Mouse (Mus musculus) midbrain, postnatal 0 days (tissue): ENCODE data around the gene Ccdc124. TPM values are rescaled to one million over a fixed set of nuclear protein-coding genes. Genes with fewer than 3 reads are reported as not detected.

ENCODE experiments used
- ATAC-seq: fragments of 200-750 bp; cut with Nextera tagmentation; 2 replicates; pipeline ENCODE4 v1.8.0; 2017; ENCODE audit warnings: moderate number of reproducible peaks, mild to moderate bottlenecking, moderate TSS enrichment, moderate library complexity; ENCODE audit not compliant: low FRiP score
- DNase-seq: peaks from one replicate; pipeline ENCODE4 v3.0.0-alpha.2; 2015; ENCODE audit warnings: low spot score
- H3K27ac ChIP-seq: fragments of 300-500 bp; sonication (generic); 2 replicates; pipeline ENCODE4 v1.5.1; 2014; ENCODE audit warnings: low read depth, mild to moderate bottlenecking, low read length, mixed read lengths
- H3K27me3 ChIP-seq: fragments of 300-500 bp; sonication (generic); 2 replicates; pipeline ENCODE4 v1.6.1; 2014; ENCODE audit warnings: low read length, control low read depth, mixed read lengths; ENCODE audit not compliant: insufficient read depth
- H3K36me3 ChIP-seq: fragments of 300-500 bp; sonication (generic); 2 replicates; pipeline ENCODE4 v1.6.1; 2014; ENCODE audit warnings: low read length, control low read depth, mixed read lengths; ENCODE audit not compliant: insufficient read depth
- H3K4me1 ChIP-seq: fragments of 300-500 bp; sonication (generic); 2 replicates; pipeline ENCODE4 v1.6.1; 2014; ENCODE audit warnings: mild to moderate bottlenecking, control low read depth, antibody characterized with exemption, low read length, mixed read lengths; ENCODE audit not compliant: insufficient read depth
- H3K4me2 ChIP-seq: fragments of 300-500 bp; sonication (generic); 2 replicates; pipeline ENCODE4 v1.6.1; 2014; ENCODE audit warnings: low read depth, mild to moderate bottlenecking, low read length, mixed read lengths; ENCODE audit not compliant: poor library complexity, severe bottlenecking
- H3K4me3 ChIP-seq: fragments of 300-500 bp; sonication (generic); 2 replicates; pipeline ENCODE4 v1.5.1; 2014; ENCODE audit warnings: low read depth, mild to moderate bottlenecking, low read length, moderate library complexity
- H3K9ac ChIP-seq: fragments of 300-500 bp; sonication (generic); replicated peaks from 2 replicates; pipeline ENCODE4 v1.6.1; 2014; ENCODE audit warnings: mild to moderate bottlenecking, low read length, moderate library complexity, mixed read lengths; ENCODE audit not compliant: poor library complexity, severe bottlenecking
- H3K9me3 ChIP-seq: fragments of 300-500 bp; sonication (generic); 2 replicates; pipeline ENCODE4 v1.6.1; 2016; ENCODE audit warnings: low read length, control low read depth
- CTCF ChIP-seq: IDR thresholded peaks from 2 replicates; pipeline ENCODE4 v1.5.1; 2016; ENCODE audit warnings: antibody characterized with exemption, mild to moderate bottlenecking
- WGBS: fragments of 180-500 bp; shearing (Covaris S2); extraction: QIAGEN DNeasy Blood & Tissue Kit; methylation state at CpG from one replicate; pipeline ENCODE4 v1.1.7; 2014; 5-methylcytosine and 5-hydroxymethylcytosine counted together
- polyA plus RNA-seq: library from polyadenylated mRNA; unstranded; fragments of >200 nt; fragmentation: Nextera tagmentation; extraction: Ambion mirVana; gene quantifications from 2 replicates; pipeline ENCODE4 v1.2.1, GENCODE M21; 2015
- total RNA-seq: library from RNA; depleted of rRNA; stranded (reverse); fragments of >200 nt; gene quantifications from 2 replicates; pipeline ENCODE4 v1.2.3, GENCODE M21; 2014

Gene Ccdc124
- total and polyA plus RNA-seq, 2 experiments from 2014 or later = 48.6 to 159 TPM

DNA sequence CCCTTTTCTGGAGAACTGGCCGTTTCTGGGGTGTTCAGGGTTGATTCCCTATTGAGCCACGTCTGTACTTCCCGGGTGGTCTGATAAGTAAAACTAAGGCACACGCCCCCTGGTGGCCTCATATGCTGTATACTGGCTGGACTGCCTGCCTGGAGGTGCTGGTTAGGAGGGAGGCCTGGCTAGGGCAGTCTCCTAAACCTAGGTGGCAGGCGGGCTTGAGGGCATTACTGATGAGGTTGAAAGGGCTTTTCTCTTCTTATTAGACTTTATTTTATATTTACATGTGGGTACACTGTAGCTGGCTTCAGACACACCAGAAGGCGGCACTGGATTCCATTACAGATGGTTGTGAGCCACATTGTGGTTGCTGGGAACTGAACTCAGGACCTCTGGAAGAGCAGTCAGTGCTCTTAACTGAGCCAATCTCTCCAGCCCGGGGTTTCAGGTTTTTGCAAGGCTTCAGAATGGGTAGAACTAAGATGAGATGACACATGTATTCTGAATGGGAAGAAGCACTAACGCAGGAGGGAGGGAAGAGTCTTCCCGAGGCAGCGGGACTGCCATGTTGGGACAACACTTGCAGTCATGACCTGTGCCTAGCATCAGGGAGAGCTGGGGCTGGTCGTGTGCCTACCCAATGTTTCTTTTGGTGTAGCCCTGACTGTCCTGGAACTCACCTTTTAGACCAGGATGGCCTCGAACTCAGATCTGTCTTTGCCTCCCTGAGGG lies 20.1 kb upstream of the Ccdc124 start:
- Histone ChIP-seq H3K36me3 (peaks cover 21% of the 10 kb centered on the region), H3K4me2 (no peak overlapping the region), H3K9ac (no peak overlapping the region), H3K4me1 (0 out of 2 replicates have a peak, but pooled peaks cover 2% of the 10 kb centered on the region), H3K27ac (no peak overlapping the region), H3K27me3 (peaks cover 20% of the 10 kb centered on the region), H3K4me3 (no peak overlapping the region), H3K9me3 (no peaks in the 10 kb centered on the region)
- peak; percentile 80 for TF ChIP-seq CTCF
- DNase-seq (peak; percentile 83), ATAC-seq (no peak)
- WGBS = 26% methylated on average over 12 of the region's 12 CpGs

DNA sequence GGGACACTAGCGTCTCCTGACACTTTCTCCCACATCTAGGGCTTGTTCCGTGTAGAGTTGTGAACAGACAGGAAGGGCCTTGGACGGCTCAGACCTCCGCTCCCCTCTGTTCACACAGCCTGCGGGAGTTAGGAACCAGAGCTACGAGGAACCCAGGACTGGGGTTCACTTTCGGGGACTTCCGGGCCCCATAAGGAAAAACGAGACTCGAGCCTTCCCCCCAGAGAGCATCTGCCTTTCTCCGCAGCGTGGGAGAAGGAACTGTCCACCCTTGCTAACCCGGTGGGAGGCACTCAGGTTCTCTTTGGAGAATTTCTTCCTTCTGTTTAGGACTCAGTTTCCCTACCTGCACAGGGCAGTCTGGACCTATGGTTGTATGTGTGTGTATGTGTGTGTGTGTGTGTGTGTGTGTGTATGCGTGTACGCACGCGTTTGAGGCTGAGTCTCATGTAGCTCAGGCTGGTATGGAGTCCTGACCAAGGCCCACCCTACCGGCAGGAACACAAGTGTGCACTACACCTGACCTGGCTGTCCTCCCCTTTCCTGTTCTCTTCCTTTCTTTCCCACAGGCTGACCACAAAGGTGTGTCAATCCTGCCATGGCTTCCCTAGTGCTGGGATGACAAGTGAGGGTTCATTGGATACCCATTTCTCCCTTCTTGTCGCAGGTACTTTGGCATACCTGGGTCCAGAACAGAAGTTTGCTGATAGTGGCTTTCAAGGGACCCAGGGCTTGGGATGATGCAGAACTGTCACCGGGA lies 19.3 kb upstream of the Ccdc124 start:
- TF ChIP-seq CTCF = no peak
- H3K4me3 ChIP-seq = no peak overlapping the region
- H3K4me2 ChIP-seq = peak overlapping the region; percentile 28; the same call in 1 of the 2 replicates
- DNase-seq (no peak), ATAC-seq (no peak)
- H3K4me1 ChIP-seq = 0 out of 2 replicates have a peak, but pooled peaks cover 2% of the 10 kb centered on the region
- no peak overlapping the region for H3K27ac ChIP-seq
- no peaks in the 10 kb centered on the region for H3K9me3 ChIP-seq
- H3K27me3 ChIP-seq = peaks cover 20% of the 10 kb centered on the region
- H3K36me3 ChIP-seq = peaks cover 21% of the 10 kb centered on the region
- 35% methylated on average over 20 of the region's 20 CpGs for WGBS
- H3K9ac ChIP-seq = no peak overlapping the region

DNA sequence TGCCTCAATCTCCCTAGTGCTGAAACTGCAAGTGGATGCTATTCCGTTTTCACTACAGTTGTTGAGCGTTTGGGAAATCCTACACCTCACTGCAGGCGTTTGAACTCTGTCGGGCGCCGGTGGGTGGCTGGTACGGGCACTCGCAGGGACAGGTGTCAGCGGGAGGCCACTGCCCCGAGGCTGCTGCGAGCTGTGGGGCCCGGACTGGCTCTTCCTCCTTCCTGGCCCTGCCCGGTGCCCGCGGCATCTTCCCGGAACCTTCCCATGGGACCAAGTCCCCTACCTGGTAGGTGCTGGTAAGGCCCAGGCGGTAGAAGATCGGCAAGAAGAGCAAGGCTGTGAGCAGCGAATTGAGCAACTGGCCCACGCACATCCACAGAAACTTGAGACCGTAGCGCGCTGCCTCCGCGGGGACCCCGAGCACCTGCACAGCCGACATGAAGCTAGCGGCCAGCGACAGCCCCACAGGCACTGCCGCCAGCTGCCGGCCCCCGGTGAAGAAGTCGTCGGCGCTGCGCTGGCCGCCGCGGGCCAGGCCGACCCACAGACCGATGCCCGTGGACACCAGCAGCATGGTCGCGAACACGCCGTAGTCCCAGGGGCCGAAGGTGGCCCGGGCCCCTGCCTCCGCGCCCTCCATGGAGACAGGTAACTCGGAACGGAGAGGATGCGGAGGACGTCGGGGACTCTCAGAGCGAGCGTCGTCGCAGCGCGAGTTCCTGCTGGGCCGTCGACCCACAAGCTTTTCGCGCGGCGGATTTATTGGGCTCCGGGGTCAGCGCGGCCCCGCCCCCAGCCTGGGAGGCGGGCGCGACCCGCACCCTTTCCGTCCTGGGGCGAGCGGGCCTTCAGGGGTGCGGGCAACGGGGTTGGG lies 18.5 kb upstream of the Ccdc124 start, which contains the start of gene Slc5a5:
TSS of gene Slc5a5 (minus strand) at position 736 of the 874 bp plus-strand sequence.
- DNase-seq (no peak), ATAC-seq (no peak)
- H3K4me3 ChIP-seq = no peak within 1 kb of the TSS; the same call in 1 of the 2 replicates
- no peak for TF ChIP-seq CTCF
- H3K9me3 ChIP-seq = no peaks in the 10 kb centered on the region
- H3K36me3 ChIP-seq = peaks cover 21% of the 10 kb centered on the region
- no peak within 1 kb of the TSS; the same call in 1 of the 2 replicates for H3K9ac ChIP-seq
- 8% methylated on average over 69 of the region's 80 CpGs for WGBS
- peak within 1 kb of the TSS; percentile 28; the same call in 1 of the 2 replicates for H3K4me2 ChIP-seq
- H3K27me3 ChIP-seq = peaks cover 20% of the 10 kb centered on the region
- no peak within 1 kb of the TSS for H3K27ac ChIP-seq
- H3K4me1 ChIP-seq = 0 out of 2 replicates have a peak, but pooled peaks cover 2% of the 10 kb centered on the region

DNA sequence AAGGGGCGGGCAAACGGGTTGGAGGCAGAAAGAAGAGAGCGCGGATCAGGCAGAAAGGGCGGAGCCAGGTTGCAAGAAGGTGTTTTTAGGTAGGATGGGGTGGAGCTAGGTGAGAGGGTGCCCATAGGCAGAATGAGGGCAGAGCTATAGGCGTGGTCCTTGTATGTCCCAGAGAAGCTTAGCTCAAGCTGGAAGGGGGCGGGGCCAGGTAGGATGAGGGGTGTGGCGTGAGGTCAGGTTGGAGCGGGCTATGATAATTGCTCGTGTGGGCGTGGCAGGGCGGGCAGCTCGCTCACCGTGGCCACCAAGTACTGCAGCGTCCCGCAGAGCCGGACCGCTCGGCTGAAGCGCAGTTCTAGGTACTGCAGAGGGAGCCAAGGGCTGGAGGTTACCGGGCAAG lies 17.6 kb upstream of the Ccdc124 start:
- Histone ChIP-seq H3K27ac (no peak overlapping the region), H3K36me3 (peaks cover 21% of the 10 kb centered on the region), H3K9ac (no peak overlapping the region), H3K4me3 (no peak overlapping the region), H3K9me3 (no peaks in the 10 kb centered on the region), H3K27me3 (peaks cover 20% of the 10 kb centered on the region), H3K4me2 (no peak overlapping the region), H3K4me1 (0 out of 2 replicates have a peak, but pooled peaks cover 2% of the 10 kb centered on the region)
- no peak for TF ChIP-seq CTCF
- no peak for DNase-seq
- ATAC-seq = no peak
- WGBS = 21% methylated on average over 21 of the region's 21 CpGs

DNA sequence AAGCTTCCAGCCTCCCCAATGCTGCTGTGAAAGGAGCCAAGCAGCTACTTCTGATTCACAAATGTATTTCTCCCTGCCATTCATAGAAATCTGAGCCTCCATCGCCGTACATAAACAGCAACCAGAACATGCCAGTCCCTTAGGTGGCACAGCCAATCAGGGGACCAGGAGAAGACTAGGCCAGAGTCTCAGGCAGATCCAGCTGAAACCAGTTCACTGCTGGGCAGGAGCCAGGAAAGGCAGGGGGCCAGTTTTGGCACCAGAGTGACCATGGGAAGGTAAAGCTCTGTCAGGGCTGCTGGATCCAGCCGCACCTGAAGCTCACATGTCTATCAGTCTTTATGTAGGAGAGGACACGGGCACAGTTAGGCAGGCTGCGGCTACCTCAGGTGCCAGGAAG lies 16.9 kb upstream of the Ccdc124 start:
- Histone ChIP-seq H3K9ac (no peak overlapping the region), H3K9me3 (no peaks in the 10 kb centered on the region), H3K4me1 (no peaks in the 10 kb centered on the region), H3K27ac (no peak overlapping the region), H3K36me3 (peaks cover 21% of the 10 kb centered on the region), H3K27me3 (peaks cover 20% of the 10 kb centered on the region), H3K4me2 (no peak overlapping the region), H3K4me3 (no peak overlapping the region)
- TF ChIP-seq CTCF = no peak
- 93% methylated on average over 5 of the region's 5 CpGs for WGBS
- ATAC-seq (no peak), DNase-seq (no peak)
